Mouse (Mus musculus): ENCODE data around the gene Crybb2.

DNA sequence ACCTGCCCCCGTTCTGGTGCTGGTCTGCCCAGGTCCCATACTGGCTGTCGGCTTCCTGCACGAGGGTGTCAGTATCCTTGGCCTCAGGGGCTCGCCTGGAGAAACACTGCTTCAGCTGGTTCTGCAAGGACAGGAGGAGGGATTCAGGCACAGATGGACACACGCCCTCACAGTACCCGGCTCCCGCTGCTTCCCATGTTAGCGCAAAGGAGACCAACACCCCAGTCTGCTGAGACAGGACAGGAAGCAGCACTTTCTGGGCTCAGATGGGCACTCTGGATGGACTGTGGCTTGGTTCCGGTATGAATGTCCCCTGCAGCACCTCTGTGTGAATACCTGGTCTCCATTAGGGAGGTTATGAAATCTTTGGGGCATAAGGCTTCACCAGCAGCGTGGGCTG is 31.5 kb upstream of the Crybb2 start:
- TF ChIP-seq CTCF (IDR thresholded peaks at IDR 0.05) = no peak
- TF ChIP-seq EP300 (IDR thresholded peaks at IDR 0.05) = no peak
